Mouse (Mus musculus) layer of hippocampus, postnatal 14 days (tissue): ENCODE measurements at regions not wholly inside any gene's neighbourhood (a gene's known extent, or its start where the extent isn't known, plus 50 kb on each side); places are given as distances from the start of the nearest gene placed in this dataset.

Source experiments
- DNase-seq, 2 experiments: peaks; one replicate each; pipeline ENCODE4 v3.0.0; 2021 to 2022; ENCODE audit warnings: low spot score in 2 of 2, mixed read lengths in 1 of 2

DNA sequence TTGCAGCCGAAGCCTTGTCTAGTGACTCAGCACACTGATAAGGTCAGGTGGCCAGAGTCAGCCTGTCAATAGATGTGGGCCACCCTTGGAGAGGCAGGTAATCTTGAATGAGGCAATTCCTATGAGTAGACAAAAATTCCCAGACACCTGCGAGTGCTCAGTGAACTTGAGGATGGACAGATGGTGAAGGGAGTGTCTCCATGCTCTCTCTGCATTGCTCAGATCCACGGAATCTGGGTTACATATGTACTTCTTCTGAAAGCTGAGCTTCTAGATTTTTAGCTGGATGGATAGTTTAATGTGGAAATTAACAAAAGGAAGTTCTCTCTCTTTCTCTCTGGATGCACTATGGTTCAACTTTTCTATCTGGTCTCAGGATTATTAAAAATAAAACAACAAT is 396.6 kb upstream of the Fbxo33 start:
- DNase-seq = no peak

DNA sequence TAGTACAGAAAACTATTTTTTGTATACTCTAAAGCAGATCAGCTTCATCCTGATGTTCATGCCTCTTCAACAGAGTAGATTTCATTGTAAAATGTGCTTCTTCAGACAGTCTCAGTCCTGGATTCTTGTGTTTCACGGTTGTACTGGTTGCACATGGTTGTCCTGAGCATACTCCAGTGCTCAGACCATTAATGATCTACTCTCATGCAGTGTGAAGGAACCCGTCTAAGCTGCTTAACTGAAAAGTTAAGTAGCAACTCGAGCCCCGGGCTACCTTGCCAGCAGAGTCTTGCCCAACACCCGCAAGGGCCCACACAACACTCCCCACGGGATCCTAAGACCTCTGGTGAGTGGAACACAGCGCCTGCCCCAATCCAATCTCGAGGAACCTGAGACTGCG is 380.3 kb upstream of the Fbxo33 start:
- no peak for DNase-seq

DNA sequence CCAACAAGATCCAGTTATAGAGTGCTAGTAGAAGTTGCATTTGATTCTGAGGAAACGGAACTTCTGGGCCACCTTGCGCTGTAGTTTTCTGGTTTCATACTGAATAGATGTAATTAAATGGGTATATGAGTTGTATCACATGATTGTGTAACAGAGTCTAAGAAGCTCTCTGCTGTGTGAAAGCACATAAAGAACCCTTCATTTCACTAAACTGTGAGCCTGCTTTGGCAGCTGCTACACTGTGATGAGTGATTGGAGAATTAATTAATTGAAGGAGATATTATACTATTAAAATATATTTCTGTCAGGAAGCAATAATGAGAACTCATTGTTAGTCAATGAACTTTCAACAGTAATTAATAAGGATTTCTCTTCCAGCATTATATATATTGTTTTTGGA is 369.8 kb upstream of the Fbxo33 start:
- DNase-seq = no peak

DNA sequence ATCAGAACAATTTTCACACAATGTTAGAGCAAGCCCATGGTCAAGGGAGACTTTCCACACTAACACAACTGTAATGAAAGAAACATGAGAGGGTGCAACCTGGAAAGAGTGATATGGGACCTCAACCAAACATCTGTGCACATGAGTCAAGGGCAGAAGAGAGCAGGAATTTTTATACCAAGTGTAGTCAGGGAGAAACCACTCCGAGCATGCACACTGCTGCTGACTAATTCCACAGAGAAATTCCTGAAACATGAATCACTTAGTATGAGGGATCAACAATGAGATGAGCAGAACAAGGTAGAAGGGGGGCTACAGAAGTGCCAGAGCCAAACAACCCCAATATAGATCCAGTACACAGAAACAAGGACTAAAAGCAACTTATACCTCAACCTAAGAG is 363.1 kb upstream of the Fbxo33 start:
- no peak for DNase-seq

DNA sequence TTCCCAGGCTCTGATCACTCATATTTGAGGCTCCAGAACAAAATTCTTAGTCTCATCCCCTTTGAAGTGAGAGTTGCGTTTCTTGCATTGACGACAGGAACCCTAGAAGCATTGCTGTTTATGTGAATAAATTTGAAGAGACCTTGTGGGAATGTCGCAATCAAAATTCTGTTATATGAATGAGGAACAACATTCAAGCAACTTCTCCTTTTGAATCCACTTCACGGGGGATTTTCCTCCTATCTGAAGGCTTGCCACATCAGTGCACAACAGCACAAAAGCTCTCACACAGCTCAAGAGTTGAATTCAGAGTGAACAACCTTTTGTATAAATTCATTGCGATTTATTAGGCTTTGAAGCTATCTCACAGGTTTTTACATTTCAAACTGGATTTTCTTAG is 360.2 kb upstream of the Fbxo33 start:
- no peak for DNase-seq

DNA sequence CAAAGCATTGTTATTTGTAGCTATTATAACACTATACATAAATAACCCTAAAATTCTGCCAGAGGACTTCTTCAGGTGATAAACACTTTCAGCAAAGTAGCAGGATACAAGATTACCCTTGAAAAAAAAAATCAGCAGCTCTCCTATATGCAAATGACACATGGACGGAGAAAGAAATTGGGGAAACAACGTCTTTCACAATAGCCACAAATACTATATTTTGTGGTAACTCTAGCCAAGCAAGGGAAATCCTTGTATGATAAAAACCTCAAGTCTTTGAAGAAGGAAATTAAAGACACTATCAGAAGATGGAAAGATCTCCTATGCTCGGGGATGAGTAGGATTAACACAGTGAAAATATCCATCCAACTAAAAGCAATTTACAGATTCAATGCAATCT is 344.4 kb upstream of the Fbxo33 start:
- no peak for DNase-seq

DNA sequence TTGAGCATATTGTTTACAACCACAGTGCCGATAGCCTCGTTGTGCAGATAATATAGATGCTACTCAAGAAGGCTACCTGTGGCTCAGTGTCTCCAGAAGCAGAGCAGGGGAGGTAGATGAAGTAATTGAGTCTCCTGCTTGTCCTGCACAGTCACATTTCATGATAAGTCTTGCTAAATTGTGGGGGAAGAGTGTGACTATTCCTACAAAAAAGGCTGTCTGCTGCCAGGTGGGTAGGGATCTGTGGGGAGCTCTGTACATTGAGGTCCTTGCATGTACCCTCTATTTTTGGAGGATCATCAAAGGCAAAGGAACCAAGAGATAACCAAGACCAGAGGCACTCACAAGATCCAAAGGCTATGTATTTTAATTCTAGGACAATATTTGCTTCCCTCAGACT is 320.3 kb upstream of the Fbxo33 start:
- no peak for DNase-seq

DNA sequence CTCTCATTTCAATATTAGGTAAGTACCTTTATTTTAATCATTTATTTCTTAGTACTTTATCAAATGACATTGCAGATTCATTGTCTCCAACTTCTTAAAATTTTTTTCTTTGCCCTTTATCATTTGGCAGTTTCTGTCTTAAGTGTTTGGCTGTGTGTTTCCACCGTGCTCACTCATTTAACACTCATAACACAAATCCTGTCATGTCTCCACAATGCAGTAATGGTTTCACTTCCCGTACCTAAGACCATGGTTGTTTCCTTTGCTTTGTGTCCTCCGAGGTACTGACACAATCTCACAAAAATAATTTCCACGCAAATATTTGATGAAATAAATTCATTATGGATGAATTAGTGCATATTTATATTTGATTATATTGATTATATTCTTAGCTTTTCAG is 311.0 kb upstream of the Fbxo33 start:
- no peak for DNase-seq

DNA sequence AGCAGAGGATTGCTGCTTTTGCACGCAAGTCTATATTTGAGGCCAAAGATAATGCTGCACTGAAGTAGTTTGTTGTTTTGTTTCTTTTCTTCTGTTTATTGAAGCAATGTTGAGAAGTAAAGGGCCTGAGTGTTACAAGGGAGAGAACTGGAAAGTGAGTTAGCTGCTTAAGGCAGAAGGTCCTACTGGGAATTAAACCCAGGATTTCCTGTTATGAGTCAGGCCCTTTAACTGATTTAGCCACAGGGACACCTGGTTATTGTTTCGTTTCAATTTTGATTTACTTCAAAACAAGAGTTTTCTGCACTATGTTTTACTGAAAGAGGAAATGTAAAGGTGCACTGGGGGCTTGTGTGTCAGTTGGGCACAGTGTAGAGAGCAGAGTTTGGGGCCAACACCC is 303.8 kb upstream of the Fbxo33 start:
- DNase-seq = no peak

DNA sequence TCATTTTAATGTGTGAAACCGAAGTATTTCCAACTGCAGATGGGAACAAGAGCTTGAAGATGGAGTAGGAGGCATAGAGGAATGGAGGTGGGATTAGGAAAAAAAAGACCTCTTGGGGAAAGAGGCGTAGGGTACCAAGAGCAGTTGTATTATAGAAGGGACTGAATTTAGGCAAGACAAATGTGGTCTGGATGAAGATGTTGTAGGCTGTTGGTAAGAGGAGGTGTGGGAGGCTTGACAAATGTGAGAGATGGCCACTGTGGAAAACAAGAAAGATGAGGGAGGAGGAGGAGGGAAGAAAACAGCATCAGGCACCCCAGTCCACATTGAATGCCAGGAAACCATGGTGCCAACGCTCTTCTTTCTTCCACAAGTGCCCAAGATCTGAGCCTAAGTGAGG is 302.4 kb upstream of the Fbxo33 start:
- DNase-seq = no peak

DNA sequence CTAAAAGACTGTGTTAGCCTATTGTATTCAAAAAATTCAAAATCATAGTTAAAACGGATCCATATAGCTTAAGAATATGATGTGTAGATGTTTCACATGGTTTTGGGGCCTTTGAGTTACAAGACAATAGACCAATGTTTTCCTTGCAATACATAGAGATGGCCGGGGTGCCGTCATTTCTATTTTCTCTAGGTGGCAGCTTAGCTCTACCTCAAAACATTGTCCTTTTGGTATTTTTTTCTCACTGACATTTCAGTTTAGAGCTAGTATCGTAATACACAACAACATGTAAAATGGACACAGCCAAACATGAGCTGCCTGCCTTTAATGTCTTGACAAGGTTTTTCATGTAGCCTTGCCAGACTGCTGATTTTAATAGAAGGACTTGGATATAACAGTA is 290.3 kb upstream of the Fbxo33 start:
- peak in 1 of 2 experiments; percentile 58 for DNase-seq

DNA sequence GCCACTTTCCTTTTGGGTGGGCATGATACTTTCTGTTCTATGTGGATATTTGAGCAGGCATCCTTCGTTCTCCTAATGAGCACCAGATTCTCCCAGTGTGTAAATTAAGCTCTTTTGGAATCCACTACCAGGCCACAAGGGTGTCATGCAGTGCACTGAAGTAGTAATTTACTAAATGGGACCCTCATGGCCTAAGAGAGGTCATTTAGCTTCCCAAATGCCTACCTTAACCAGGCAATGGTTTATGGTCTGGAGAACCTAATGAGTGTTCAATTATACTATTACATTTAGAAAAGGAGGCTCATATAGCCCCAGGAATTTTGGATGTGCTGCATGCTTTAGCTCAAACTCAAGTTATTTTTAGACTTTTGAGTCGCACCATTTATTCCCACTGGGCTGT is 289.6 kb upstream of the Fbxo33 start:
- DNase-seq = no peak

DNA sequence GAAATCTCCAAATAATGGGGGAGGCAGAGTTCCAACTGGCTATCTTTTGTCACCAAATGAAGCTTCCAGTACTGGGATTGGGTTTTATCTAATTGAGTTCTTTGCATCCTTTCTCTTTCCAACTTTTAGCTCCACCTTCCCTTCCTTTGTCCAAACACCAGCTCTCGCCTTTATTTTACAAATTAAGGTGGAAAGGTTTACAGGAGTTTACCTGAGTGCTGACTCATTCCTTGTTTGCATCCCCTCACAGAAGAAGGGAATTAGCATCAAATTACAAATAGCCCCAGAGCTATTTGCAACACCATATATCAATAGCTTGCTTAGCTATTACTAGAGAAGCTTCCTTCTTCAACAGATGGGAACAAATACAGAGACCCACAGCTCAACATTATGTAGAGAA is 287.9 kb upstream of the Fbxo33 start:
- DNase-seq = no peak

DNA sequence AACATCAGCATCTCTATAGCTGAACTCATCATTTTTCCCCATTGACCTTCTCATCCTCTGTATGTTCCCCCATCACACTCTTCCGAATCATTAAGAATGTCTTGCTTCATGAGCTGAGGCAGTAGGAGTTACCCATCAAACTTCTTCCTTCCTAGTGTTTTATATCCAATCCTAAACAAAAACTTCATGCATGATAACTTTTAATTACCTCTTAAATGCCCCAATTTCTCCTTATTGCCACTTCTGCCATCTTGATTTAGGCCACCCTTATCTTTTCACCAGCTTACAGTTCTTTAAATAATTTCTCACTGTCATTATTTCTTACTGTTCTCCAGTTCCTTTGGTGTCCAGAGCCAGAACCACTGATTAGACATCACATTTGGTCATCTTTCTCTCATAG is 277.9 kb upstream of the Fbxo33 start:
- no peak for DNase-seq

DNA sequence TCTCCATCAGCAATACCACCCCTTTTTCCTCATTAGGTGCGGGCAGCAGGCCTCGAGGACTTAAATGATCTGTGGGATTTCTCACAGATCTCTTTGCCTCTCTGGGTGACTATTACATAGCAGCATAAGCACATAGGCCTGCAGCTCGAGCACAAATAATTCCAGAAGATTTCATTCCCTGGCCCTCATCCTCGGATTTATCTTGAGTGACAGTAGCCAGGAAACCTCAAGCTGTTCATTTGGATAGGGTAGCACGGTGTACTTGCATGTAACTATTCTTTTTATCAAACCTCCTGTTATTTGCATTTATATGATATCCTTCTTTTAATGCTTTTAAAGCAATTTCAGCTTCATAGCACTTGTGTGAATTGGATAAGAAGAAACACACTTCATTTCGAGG is 268.5 kb upstream of the Fbxo33 start:
- peak in 1 of 2 experiments; percentile 37 for DNase-seq

DNA sequence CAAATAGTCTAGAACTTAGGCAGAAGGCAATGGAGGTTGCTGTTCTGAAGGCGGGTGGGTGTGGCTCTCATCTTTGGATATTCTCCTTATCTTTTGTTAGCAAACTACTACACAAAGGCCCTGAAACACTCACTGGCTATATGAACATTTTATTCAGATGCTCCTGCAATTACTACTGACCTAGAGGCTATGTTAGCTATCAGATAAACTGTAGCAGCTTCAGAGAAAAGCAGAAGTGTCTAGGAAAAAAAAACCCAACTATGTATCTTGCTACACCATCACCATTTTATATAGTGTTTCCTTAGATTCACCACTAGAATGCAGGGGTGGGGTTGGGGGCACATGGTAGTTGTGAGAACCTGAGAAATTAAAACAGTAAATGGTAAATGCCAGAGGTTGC is 268.0 kb upstream of the Fbxo33 start:
- no peak for DNase-seq

DNA sequence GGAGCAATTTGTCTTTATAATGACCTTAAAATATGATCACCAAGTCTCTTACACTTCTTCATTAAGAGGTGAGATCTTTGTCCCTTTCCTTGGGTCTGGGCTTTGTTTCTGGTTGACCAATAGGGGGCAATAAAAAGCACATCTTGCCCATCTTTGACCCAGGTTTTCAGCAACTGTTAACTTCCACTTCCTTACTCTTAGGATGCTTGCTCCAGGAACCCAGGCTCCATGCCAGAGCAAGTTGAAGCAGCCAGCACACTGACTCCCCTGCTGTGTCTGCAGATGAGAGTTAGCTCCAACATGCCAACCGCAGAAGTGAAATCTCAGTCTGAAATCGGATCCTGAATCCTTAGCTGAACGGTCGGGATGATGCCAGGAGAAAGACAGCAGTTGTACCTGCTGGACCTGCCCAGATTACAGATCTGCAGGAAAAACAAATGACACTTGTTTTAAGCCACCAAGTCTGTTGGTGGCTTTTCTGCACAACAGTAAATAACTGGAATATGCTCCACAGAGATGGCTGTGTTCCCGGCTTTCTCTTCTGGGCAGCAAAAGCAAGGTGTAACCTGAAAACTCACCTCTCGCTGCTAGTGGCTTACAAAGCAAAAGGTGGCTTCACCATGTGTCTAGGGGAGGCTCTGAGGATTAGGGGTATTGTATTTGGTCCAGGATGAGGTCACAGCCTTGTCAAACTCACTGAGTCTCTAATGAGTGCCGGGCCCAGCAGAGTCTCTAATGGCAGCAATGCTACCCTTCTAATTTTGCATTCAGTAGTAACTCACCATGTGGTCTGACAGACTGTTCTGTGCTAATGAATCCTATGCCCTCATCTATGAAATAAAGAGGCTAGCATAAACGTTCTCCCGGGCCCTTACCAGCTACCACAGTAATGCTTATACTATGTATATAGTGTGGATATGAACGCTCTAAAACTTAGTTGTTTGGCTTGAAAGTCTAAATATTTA is 241.8 kb upstream of the Fbxo33 start:
- peak; percentile 28 to 58 for DNase-seq

DNA sequence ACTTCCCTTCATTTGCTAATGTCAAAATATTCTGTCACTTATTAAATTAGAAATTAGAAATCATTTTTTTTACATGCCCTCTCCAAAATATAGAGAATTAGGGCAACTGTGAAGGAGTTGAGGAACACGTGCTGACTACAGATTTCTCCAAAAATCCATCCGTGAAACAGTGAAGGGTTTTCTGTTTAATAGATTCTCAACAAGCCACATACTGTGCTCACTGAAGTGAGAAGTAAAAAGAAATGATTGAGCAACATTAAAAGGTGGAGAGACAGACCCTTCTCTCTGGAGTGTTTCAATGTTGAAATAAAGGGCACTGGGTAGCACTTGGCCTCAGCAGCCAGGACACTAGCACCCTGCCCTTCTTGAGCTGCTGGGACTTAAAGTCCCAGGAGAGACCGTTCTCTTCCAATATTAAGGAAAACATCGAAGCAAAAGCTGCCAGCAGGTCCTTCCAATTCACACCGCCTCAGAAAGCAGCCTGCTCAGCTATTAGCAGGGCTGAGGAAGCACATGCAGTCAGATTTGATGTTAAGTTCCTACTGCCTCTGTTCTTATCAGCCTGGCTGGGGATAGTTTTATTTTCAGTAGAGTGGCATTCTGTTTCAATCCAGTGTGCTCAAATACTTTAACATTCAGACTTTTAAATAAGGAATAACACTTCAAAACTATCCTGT is 236.8 kb upstream of the Fbxo33 start:
- peak; percentile 8 to 39 for DNase-seq

DNA sequence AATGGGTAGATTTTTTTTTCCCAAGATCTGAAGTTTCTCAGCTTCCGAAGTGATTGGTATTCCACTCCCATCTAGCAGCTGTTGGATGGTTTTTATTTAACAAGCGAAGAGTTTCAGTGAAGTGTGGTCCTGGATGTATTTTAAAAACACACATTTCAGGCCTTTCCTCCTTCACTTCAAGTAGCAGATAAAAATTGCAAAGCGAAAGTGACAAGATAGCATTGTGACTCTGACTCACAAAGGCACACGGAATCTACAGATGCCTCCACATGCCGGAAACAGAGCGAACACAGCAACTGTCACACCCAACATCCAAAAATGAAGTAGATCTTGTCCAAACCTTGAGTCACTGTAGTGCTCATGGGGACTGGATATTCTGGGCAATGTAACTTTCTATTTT is 195.5 kb upstream of the Fbxo33 start:
- DNase-seq = no peak

DNA sequence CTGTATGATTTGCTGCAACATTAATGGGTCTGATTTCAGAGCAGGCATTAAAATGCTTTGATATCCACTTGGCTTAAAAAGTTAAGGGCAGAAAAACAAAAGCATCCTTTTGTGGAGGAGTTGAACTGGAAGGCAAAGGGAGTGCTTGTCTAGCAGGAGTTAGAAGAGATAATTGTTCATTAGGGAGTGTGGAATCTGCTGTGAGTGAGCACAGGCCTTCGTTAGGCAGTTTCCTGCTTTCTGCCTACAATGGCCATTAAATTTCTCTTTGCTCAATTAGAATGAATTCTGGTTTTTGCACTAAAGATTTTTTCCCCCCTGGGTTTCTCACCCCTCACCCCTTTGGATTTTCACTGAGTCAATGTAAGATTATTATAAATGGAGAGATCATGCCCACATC is 192.0 kb upstream of the Fbxo33 start:
- no peak for DNase-seq

DNA sequence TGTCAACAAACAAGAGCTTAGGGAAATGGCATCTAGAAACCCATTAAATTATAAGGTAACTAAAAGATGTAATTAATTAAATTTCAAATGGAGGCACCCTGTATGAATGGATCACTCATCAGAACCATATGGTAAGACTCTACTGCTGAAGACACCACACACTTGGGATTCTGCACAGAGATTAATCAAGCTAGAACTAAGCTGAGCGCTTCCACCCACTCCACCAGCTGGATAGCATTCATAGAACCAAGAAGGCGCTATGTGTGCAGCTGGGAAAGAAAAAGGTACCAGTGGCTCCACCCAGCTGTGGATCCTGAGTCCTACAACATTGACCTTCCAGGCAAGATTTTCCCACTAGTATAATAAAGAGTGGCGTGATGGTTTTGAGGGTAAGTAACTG is 171.6 kb upstream of the Fbxo33 start:
- no peak for DNase-seq

DNA sequence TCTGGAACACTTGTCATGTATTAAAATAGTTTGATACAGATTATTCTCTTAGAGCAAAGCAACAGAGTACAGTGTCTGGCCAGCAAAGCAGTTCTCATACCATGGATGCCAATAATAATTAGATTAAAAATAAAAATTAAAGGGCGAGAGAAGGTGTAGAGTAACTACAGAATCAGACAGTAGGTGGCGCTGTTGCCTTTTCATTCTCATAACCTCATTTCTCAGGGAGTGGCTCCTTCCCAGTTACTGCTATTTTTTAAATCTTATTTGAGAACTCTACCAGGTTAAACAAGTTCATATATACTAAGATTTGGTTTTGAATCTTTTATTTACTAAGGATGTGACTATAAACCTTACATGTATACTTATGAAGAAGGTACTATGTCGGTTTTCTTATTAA is 163.3 kb upstream of the Fbxo33 start:
- peak; percentile 38 to 81 for DNase-seq

DNA sequence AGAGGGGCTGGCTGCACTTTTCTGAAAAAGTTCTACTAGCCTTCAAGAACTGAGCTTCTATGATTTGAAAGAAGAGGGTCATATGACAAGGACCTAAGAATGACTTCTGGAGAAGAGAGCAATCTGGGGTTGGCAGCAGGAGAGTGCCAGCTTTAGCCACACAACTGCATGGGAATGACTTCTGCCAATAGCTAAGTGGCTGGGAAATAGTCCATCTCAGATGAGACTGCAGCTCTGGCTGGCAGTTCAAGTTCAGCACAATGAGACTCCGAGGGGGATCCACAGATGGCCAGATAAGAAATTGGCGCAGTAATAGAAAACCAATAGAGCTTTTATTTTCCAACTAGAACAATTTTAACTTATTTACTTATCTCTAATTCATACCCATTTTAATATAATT is 122.1 kb upstream of the Fbxo33 start:
- peak in 1 of 2 experiments; percentile 12 for DNase-seq
